Mouse (Mus musculus) CH12.LX (cell line): ENCODE measurements at regions not wholly inside any gene's neighbourhood (a gene's known extent, or its start where the extent isn't known, plus 50 kb on each side); places are given as distances from the start of the nearest gene placed in this dataset.

ENCODE experiments used
- BHLHE40 ChIP-seq: IDR thresholded peaks from 2 replicates; pipeline ENCODE4 v1.6.1; 2011; ENCODE audit warnings: mild to moderate bottlenecking, low read depth, low read length, improper control_type of control experiment
- CHD2 ChIP-seq: IDR thresholded peaks from 2 replicates; pipeline ENCODE4 v1.6.1; 2011; ENCODE audit warnings: low read length, improper control_type of control experiment
- CTCF ChIP-seq, 2 experiments: IDR thresholded peaks in 1 of 2; conservative IDR thresholded peaks in 1 of 2; 2 replicates each; pipeline ENCODE4 v1.5.1; 2011 to 2012; ENCODE audit warnings: low read depth in 2 of 2, low read length in 2 of 2, improper control_type of control experiment in 1 of 2, inconsistent platforms in 1 of 2, mild to moderate bottlenecking in 1 of 2, moderate library complexity in 1 of 2
- EP300 ChIP-seq: IDR thresholded peaks from 2 replicates; pipeline ENCODE4 v1.6.1; 2011; ENCODE audit warnings: low read length, improper control_type of control experiment
- JUND ChIP-seq: conservative IDR thresholded peaks from 2 replicates; pipeline ENCODE4 v1.6.1; 2011; ENCODE audit warnings: low read depth, low read length, improper control_type of control experiment
- MAZ ChIP-seq: IDR thresholded peaks from 2 replicates; pipeline ENCODE4 v1.6.1; 2012; ENCODE audit warnings: low read depth, mild to moderate bottlenecking, inconsistent platforms, low read length, improper control_type of control experiment, moderate library complexity
- MXI1 ChIP-seq: IDR thresholded peaks from 2 replicates; pipeline ENCODE4 v1.6.1; 2011; ENCODE audit warnings: mild to moderate bottlenecking, low read depth, low read length, improper control_type of control experiment
- POLR2A ChIP-seq: IDR thresholded peaks from 2 replicates; pipeline ENCODE4 v1.6.1; 2011; ENCODE audit warnings: low read depth, mild to moderate bottlenecking, improper control_type of control experiment, low read length
- USF1 ChIP-seq: IDR thresholded peaks from 2 replicates; pipeline ENCODE4 v1.6.1; 2014; ENCODE audit warnings: low read depth, mild to moderate bottlenecking, inconsistent platforms, low read length, improper control_type of control experiment

- no peak for TF ChIP-seq MAZ
- TF ChIP-seq CHD2: no peak
- no peak for TF ChIP-seq MXI1
- no peak for TF ChIP-seq POLR2A
- TF ChIP-seq USF1: no peak
- TF ChIP-seq BHLHE40: no peak
- no peak for TF ChIP-seq CTCF (conservative IDR thresholded peaks at IDR 0.05 in 1 of 2, IDR thresholded peaks at IDR 0.05 in 1 of 2; ENCODE audit: low read depth in 2 of 2, low read length in 2 of 2)
- TF ChIP-seq EP300: no peak
- no peak for TF ChIP-seq JUND
Measured at GRCm38 (mm10) chr11:22694829-22695228, 165.9 kb downstream of the B3gnt2 start.
